Mouse (Mus musculus) left cerebral cortex, adult 11 months (tissue): Measurements from ENCODE around the gene Ankub1.

Experiments used
- DNase-seq: peaks from one replicate; pipeline ENCODE4 v3.0.0; 2022; ENCODE audit warnings: low spot score

Gene Ankub1

DNA sequence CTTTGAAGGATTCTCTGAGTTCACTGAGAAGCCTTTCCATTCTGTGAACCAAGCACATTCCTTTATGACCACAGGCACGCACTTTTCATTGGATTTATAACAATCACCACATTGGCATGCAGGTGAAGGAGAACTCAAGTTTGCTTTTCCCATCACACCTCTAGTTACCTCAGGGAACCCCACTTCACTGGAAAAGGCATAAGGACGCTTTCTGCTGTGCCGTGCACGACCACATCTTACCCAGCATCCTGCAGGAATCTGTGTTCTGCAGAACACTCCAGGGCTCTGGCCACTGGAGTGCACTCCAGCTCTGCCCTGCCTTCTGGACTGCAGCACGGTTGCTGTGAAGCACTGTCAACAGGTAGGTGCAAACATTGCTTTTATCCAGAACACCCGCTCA, 55.0 kb downstream of the Ankub1 start:
- no peak for DNase-seq

DNA sequence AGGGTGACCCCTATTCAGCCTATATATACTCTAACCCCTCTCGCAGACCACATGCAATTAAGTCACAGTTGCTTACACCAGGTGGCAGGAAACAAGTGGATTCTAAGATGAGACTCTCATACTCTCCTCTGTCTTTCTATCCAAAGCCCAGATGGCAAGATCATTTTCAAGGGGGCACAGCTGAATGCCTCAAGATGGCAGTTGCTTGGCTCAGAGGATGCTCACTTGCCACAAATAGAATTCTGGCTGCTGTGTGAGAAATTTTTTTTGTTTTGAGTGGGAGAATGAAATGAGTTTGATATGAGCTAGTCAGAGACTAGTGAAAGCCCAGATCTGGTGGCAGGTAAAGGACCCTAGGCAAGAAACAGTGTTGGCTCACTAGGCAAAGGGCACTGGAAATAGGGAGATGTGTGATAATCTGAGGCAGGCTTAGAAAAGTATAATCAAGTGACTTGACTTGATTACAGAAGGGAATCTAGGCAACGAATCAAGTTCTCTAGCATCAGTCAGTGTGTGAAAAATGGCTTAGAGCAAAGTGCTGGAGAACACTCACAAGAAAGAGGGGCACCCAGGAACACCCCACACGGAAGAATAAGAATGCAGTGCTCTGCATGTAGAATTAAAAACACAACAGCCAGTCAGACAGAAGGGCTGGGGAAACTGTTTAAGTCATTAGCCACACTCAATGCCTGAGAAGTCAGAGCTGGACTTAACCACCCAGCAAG, 57.7 kb downstream of the Ankub1 start:
- DNase-seq, result peak; percentile 5

DNA sequence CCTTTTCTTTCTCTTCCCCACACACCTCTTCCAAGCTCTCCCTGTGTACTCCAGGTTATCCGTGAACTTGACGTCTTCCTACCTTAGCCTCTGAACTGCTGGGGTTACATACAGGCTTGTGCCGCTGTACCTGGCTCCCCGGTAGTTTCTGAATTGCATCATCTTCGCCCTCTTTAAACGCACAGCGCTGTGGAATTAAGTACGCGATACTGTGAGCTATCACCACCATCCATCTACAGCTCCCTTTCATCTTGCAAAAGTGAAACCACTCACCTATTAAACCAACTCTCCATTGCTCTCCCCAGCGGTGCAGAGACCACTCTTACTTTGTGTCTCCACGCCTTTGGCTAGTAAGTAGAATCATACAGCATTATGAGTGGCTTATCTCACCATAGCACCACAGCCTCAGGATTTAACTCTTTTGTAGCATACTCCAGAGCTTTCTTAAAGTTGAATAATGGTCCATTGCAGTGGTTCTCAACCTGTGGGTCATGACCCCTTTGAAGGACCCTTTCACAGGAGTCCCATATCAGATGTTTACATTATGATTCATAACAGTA, 65.6 kb downstream of the Ankub1 start:
- DNase-seq, result no peak

DNA sequence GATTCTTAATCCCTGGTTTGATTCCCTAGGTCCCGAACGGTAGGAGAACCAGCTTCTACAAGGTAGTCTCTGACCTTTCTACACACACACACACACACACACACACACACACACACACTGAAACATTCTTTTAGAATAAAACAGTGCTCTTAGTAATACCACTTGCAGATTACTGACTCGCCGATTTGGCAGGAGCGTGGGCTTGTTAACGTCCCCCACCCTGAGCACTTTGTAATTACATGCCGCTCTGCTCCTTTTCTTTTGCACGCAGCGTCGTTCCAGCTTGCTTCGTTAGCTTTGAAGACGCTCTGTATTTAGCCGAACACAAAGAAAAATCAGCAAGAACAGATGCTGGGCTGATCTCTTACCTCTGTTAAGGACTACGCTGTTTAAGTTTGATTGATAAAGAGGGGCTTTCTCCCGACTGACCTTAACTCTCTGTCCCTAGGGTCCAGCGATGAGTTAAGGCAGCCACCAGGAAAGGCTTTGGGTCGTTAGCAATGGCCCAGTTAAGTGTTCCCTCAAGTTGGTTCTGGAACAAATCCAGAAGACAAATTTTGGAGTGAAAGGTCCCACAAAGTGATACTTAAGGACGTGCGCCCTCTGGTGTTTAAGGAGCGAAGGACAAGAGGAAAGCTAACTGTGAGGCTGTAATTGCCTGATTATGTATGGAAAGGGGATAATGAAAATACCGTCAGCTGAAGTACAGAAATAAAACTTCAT, 67.2 kb downstream of the Ankub1 start:
- DNase-seq, result peak; percentile 37

DNA sequence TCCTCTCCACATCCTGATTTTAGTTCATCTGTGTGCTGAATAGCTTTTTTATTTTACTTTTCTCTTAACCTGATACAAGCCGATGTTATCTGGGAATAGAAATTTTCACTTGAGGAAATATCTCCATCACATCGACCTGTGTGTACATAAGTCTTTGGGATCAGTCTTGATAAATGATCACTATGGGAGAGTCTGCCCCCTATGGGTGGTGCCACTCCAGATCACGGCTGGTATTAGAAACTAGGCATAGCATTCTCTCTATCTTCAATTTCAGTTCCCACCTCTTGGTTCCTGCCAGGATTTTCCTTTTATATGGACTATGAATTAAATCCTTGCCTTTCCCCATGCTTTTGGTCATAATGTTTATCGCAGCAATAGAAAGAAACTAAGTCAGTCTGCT, 72.9 kb downstream of the Ankub1 start:
- no peak for DNase-seq

DNA sequence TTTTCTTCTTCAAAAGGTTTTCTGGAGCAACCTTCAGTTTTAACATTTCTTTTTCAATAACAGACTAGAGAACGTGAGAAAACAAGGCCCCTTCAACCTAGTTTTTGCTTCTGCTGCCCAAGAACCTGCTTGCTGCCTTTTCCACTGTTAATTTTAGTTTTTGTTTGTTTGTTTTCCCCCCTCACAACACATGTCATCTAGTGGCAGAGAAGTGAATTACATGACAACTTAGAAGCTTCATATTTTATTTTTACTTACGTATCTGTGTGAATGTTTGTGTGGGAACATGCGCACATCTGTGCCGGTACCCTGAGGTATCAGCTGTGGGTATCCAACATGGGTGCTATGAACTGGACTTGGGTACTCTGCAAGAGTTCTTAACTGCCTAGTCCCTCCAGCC, 76.9 kb downstream of the Ankub1 start:
- DNase-seq, result no peak

DNA sequence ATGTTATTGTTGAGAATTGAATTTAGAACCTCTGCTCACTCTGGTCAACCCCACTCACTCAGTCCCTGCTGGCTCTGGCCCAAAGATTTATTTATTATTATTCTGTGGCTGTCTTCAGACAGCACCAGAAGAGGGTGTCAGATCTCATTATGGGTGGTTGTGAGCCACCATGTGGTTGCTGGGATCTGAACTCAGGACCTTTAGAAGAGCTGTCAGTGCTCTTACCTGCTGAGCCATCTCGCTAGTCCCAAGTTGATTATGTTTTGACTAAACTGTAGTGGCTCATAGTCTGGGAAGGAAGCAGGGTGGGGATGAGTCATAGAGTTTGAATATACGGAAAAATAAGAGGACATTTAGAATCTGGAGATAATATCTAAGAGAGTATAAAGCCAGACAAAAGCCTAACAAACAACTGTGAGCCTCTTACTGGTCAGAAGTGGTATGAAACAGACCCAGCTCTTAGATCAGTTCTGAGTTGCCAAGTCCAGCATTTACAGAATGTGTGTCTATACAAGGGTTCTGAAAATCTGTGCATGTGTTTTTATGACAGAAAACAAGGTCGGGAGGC, 80.1 kb downstream of the Ankub1 start:
- DNase-seq, result no peak

DNA sequence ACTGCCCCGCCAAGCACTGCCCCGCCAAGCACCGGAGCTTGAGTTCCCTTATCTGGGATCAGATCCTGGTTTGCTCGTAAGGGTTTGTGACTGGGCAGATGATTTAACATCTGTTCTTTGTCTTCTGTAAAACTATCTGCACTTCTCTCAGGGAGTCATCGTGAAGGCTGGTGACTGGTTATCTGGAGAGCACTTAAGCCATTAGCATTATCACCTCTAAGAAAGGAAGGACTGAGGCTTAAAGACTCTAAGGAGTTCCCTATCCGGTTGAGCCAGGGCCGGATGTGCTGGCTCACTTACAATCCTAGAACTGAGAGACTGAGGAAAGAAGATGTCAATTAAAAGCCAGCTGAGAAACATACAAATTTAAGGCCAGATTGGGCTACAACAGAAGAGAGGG, 80.8 kb downstream of the Ankub1 start:
- DNase-seq, result no peak
